Mouse (Mus musculus) G1E (cell line): Measurements from ENCODE around the gene Sapcd1.

ENCODE experiments used
- CTCF ChIP-seq: IDR thresholded peaks from 2 replicates; pipeline ENCODE4 v1.5.1; 2012; ENCODE audit warnings: low read depth, low read length, inconsistent platforms, mixed read lengths
- GATA1 ChIP-seq: IDR thresholded peaks from 2 replicates; pipeline ENCODE4 v1.6.1; 2012; ENCODE audit warnings: borderline replicate concordance, low read length, inconsistent platforms, mixed read lengths

DNA sequence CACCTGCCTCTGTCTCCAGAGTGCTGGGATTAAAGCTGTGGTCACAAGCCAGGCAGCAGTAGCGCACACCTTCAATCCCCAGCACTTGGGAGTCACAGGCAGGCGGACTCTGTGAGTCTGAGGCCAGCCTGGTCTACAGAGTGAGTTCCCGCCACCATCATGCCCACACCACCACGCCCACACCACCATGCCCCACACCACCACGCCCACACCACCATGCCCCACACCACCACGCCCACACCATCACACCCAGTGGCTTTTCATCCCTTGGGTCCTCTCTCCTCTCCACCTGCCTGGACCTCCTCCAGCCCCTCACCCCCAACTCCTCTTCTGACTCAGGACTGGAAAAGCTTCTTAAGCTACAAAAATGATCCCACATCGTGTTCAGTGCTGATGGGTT, 4.1 kb upstream of the Sapcd1 start:
- no peak for TF ChIP-seq CTCF
- TF ChIP-seq GATA1: no peak
